Mouse (Mus musculus) MEL (cell line): ENCODE measurements around the gene Sox5. TPM values are rescaled to one million over a fixed set of nuclear protein-coding genes. Genes with fewer than 3 reads are reported as not detected.

ENCODE experiments used
- DNase-seq: peaks from one replicate; pipeline ENCODE4 v3.0.0; 2011; ENCODE audit warnings: low read depth, low spot score
- H3K27ac ChIP-seq: 2 replicates; pipeline ENCODE4 v1.5.1; 2012; ENCODE audit warnings: low read depth, mild to moderate bottlenecking, control low read depth, low read length, moderate library complexity; ENCODE audit not compliant: control insufficient read depth
- H3K27me3 ChIP-seq, 2 experiments: fragments of 150-350 bp in 1 of 2; sonication (generic) in 1 of 2; 2 replicates each; pipeline ENCODE4 v1.6.1; 2012; ENCODE audit warnings: low read length in 2 of 2, mild to moderate bottlenecking in 2 of 2, improper control_type of control experiment in 1 of 2, moderate library complexity in 1 of 2; ENCODE audit not compliant: insufficient read depth in 2 of 2, control insufficient read depth in 1 of 2
- H3K36me3 ChIP-seq, 2 experiments: 2 replicates each; pipeline ENCODE4 v1.6.1; 2012 to 2014; ENCODE audit warnings: low read length in 2 of 2, improper control_type of control experiment in 1 of 2, inconsistent platforms in 1 of 2, mild to moderate bottlenecking in 1 of 2; ENCODE audit not compliant: insufficient read depth in 2 of 2, control insufficient read depth in 1 of 2
- H3K4me1 ChIP-seq, 2 experiments: fragments of 150-350 bp in 1 of 2; sonication (generic) in 1 of 2; 2 replicates each; pipeline ENCODE4 v1.6.1; 2012; ENCODE audit warnings: low read length in 2 of 2, improper control_type of control experiment in 1 of 2, mild to moderate bottlenecking in 1 of 2; ENCODE audit not compliant: insufficient read depth in 2 of 2, control insufficient read depth in 1 of 2
- H3K4me3 ChIP-seq, 2 experiments: fragments of 150-350 bp in 1 of 2; sonication (generic) in 1 of 2; 2 replicates each; pipeline ENCODE4 v1.5.1; 2012; ENCODE audit warnings: low read depth in 2 of 2, low read length in 2 of 2, mild to moderate bottlenecking in 2 of 2, moderate library complexity in 2 of 2, control low read depth in 1 of 2, improper control_type of control experiment in 1 of 2; ENCODE audit not compliant: control insufficient read depth in 1 of 2, insufficient read depth in 1 of 2
- H3K79me2 ChIP-seq: 2 replicates; pipeline ENCODE4 v1.6.1; 2012; ENCODE audit warnings: mild to moderate bottlenecking, low read length, moderate library complexity; ENCODE audit not compliant: control insufficient read depth, poor library complexity, insufficient read depth
- H3K9ac ChIP-seq: 2 replicates; pipeline ENCODE4 v1.6.1; 2012; ENCODE audit warnings: low read depth, mild to moderate bottlenecking, control low read depth, low read length, moderate library complexity; ENCODE audit not compliant: control insufficient read depth, poor library complexity, severe bottlenecking
- H3K9me3 ChIP-seq: fragments of 150-350 bp; sonication (generic); replicated peaks from 2 replicates; pipeline ENCODE4 v1.6.1; 2012; ENCODE audit warnings: mild to moderate bottlenecking, low read length, improper control_type of control experiment, moderate library complexity; ENCODE audit not compliant: insufficient read depth
- CHD1 ChIP-seq: IDR thresholded peaks from 2 replicates; pipeline ENCODE4 v1.6.1; 2012; ENCODE audit warnings: low read depth, mild to moderate bottlenecking, inconsistent platforms, low read length, improper control_type of control experiment
- E2F4 ChIP-seq: IDR thresholded peaks from 2 replicates; pipeline ENCODE4 v1.6.1; 2011; ENCODE audit warnings: low read depth, low read length, improper control_type of control experiment, borderline replicate concordance
- EP300 ChIP-seq, 2 experiments: IDR thresholded peaks; 2 replicates each; pipeline ENCODE4 v1.6.1; 2011; ENCODE audit warnings: improper control_type of control experiment in 2 of 2, low read length in 2 of 2, low read depth in 1 of 2, mild to moderate bottlenecking in 1 of 2
- ETS1 ChIP-seq: IDR thresholded peaks from 2 replicates; pipeline ENCODE4 v1.6.1; 2012; ENCODE audit warnings: low read depth, mild to moderate bottlenecking, inconsistent platforms, low read length, improper control_type of control experiment, moderate library complexity
- GATA1 ChIP-seq: IDR thresholded peaks from 2 replicates; pipeline ENCODE4 v1.6.1; 2011; ENCODE audit warnings: low read depth, low read length, improper control_type of control experiment
- HCFC1 ChIP-seq: IDR thresholded peaks from 2 replicates; pipeline ENCODE4 v1.6.1; 2012; ENCODE audit warnings: low read depth, mild to moderate bottlenecking, inconsistent platforms, low read length, improper control_type of control experiment, moderate library complexity
- JUND ChIP-seq: IDR thresholded peaks from 2 replicates; pipeline ENCODE4 v1.6.1; 2011; ENCODE audit warnings: low read depth, mild to moderate bottlenecking, improper control_type of control experiment, low read length
- KAT2A ChIP-seq: conservative IDR thresholded peaks from 2 replicates; pipeline ENCODE4 v1.6.1; 2012; ENCODE audit warnings: low read depth, low read length, improper control_type of control experiment, inconsistent platforms
- MAZ ChIP-seq: IDR thresholded peaks from 2 replicates; pipeline ENCODE4 v1.6.1; 2012; ENCODE audit warnings: low read depth, mild to moderate bottlenecking, inconsistent platforms, low read length, improper control_type of control experiment
- MEF2A ChIP-seq: IDR thresholded peaks from 2 replicates; pipeline ENCODE4 v1.6.1; 2014; ENCODE audit warnings: low read depth, mild to moderate bottlenecking, inconsistent platforms, low read length, improper control_type of control experiment; ENCODE audit not compliant: poor library complexity, insufficient replicate concordance, severe bottlenecking; ENCODE audit errors: extremely low read depth
- MXI1 ChIP-seq: IDR thresholded peaks from 2 replicates; pipeline ENCODE4 v1.6.1; 2011; ENCODE audit warnings: mild to moderate bottlenecking, low read depth, low read length, improper control_type of control experiment
- NELFE ChIP-seq: IDR thresholded peaks from 2 replicates; pipeline ENCODE4 v1.6.1; 2011; ENCODE audit warnings: low read depth, low read length, improper control_type of control experiment
- NRF1 ChIP-seq: IDR thresholded peaks from 2 replicates; pipeline ENCODE4 v1.6.1; 2014; ENCODE audit warnings: low read depth, mild to moderate bottlenecking, inconsistent platforms, low read length, improper control_type of control experiment, moderate library complexity; ENCODE audit not compliant: poor library complexity, insufficient read depth, severe bottlenecking
- SIN3A ChIP-seq: IDR thresholded peaks from 2 replicates; pipeline ENCODE4 v1.6.1; 2012; ENCODE audit warnings: low read length, improper control_type of control experiment, inconsistent platforms
- TCF12 ChIP-seq: IDR thresholded peaks from 2 replicates; pipeline ENCODE4 v1.6.1; 2014; ENCODE audit warnings: low read depth, mild to moderate bottlenecking, inconsistent platforms, low read length, improper control_type of control experiment, moderate library complexity
- USF1 ChIP-seq: IDR thresholded peaks from 2 replicates; pipeline ENCODE4 v1.6.1; 2014; ENCODE audit warnings: low read depth, mild to moderate bottlenecking, inconsistent platforms, low read length, improper control_type of control experiment, moderate library complexity
- ZMIZ1 ChIP-seq: IDR thresholded peaks from 2 replicates; pipeline ENCODE4 v1.6.1; 2012; ENCODE audit warnings: low read depth, mild to moderate bottlenecking, inconsistent platforms, low read length, improper control_type of control experiment, moderate library complexity
- ZNF384 ChIP-seq: IDR thresholded peaks from 2 replicates; pipeline ENCODE4 v1.6.1; 2012; ENCODE audit warnings: low read depth, mild to moderate bottlenecking, inconsistent platforms, low read length, improper control_type of control experiment
- polyA plus RNA-seq, 2 experiments: library from polyadenylated mRNA; stranded (reverse) in 1 of 2; unstranded in 1 of 2; fragments of >175 nt in 1 of 2; fragments of >200 nt in 1 of 2; gene quantifications; 2 replicates each; pipeline versions ENCODE4 v1.2.1 to v1.2.4; 2012; ENCODE audit warnings: low replicate concordance in 2 of 2, low read depth in 1 of 2; ENCODE audit not compliant: insufficient read length in 2 of 2, insufficient read depth in 1 of 2, missing spikeins in 1 of 2
- total RNA-seq: library from RNA; depleted of rRNA; stranded (reverse); fragments of 300-350 nt; gene quantifications from 2 replicates; pipeline ENCODE4 v1.2.3, GENCODE M21; 2012

Gene Sox5
- total and polyA plus RNA-seq, 3 experiments, result 0.19 to 3.0 TPM; not detected in 1

DNA sequence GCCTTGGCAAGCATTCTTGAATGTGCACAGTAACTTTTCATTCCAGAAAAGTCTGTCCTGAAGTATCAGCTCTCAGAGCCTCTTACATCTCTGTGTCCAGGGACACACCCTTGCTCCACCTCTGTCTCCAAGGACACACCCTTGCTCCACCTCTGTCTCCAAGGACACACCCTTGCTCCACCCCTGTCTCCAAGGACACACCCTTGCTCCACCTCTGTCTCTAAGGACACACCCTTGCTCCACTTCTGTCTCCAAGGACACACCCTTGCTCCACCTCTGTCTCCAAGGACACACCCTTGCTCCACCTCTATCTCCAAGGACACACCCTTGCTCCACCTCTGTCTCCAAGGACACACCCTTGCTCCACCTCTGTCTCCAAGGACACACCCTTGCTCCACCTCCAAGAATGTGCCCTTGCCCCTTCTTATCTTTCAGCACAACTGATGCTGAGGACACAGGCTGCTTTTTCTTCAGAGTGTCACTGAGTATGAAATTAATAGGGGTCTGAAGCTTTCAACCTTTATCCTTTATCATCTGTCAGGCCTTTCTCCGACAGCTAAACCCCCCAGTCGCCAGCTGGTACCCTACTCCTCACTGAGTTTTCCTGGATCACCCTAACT, 452.4 kb downstream of the Sox5 start:
- peak overlapping the region; percentile 92 for H3K27ac ChIP-seq
- H3K9me3 ChIP-seq, result no peaks in the 10 kb centered on the region
- H3K4me1 ChIP-seq, result peaks cover 0 to 11% of the 10 kb centered on the region in 2 experiments; a peak in 2 of 4 replicates
- no peaks in the 10 kb centered on the region for H3K79me2 ChIP-seq
- peak overlapping the region; percentile 14; the same call in 1 of the 2 replicates for H3K9ac ChIP-seq
- peak; percentile 79 for DNase-seq
- no peak overlapping the region for H3K4me3 ChIP-seq
- TF ChIP-seq EP300 (IDR thresholded peaks at IDR 0.05; ENCODE audit: low read depth in 1 of 2, low read length in 2 of 2) (peak in 1 of 2 experiments; percentile 57; a peak in 2 of 4 replicates), TCF12 (no peak)
- H3K36me3 ChIP-seq, result peaks cover 0 to 10% of the 10 kb centered on the region in 2 experiments; a peak in 2 of 4 replicates
- H3K27me3 ChIP-seq, result no peaks in the 10 kb centered on the region

DNA sequence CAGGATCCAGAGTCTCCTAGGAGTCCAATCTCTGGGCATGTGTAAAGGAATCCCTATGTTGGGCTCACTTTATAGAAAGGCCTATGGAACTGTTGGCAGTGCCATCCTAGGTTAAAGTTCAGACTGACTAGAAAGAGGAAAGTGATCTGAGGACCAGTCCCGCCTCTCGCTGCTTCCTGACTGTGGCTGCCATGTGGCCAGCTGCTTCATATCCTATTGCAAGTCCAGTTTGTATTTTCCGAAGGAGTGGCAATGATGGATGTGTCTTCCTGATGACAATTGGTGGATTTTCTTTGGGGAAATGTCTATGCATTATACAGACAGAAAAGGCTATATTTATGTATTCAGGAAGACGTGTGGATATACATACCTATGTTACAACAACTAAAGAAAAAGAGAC, 453.0 kb downstream of the Sox5 start:
- H3K9ac ChIP-seq, result no peak overlapping the region
- H3K9me3 ChIP-seq, result no peaks in the 10 kb centered on the region
- H3K4me1 ChIP-seq, result peaks cover 0 to 11% of the 10 kb centered on the region in 2 experiments; a peak in 2 of 4 replicates
- H3K4me3 ChIP-seq, result no peak overlapping the region
- TF ChIP-seq GATA1 (no peak), KAT2A (no peak), SIN3A (no peak), MXI1 (no peak), USF1 (no peak), ZMIZ1 (no peak), NRF1 (no peak), ETS1 (no peak), NELFE (no peak), HCFC1 (no peak), CHD1 (no peak), MEF2A (no peak), JUND (no peak), ZNF384 (no peak), E2F4 (no peak), MAZ (no peak)
- no peaks in the 10 kb centered on the region for H3K79me2 ChIP-seq
- no peaks in the 10 kb centered on the region for H3K27me3 ChIP-seq
- DNase-seq, result no peak
- H3K27ac ChIP-seq, result peak overlapping the region; percentile 70
- H3K36me3 ChIP-seq, result peaks cover 0 to 10% of the 10 kb centered on the region in 2 experiments; a peak in 2 of 4 replicates
